In the genomic region with DNA sequence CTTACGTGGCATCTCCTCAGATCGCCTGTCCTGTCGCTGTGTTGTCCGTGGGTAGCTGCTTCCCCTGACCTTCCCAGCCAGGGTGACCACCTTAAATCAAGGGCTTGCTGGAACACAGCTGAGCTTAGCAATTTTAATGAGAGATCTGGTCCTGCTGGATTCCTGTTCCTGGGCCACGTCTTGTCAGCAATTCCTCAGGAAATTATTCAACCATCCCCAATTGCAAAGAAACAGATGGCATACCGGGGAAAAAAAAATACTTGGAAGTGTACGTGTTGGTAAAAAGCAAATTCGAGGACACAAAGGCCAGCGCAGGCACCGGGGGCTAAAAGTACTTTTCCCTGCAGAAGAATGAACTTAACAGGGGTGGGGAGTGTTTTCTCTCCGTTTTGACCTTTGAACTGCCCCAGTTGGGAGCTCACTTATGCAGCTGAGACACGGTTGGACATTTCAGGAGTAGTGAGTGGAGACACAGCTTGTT, we compare ENCODE assay signal across 9 mouse cellular contexts.
A peak's percentile ranks its signal among the peaks of the same experiment; 100 is the strongest.
DNase-seq lines count a peak whose midpoint lies in the region; ATAC-seq and TF ChIP-seq lines count a peak whose summit lies in the region.
"Had no signal": no experiment of that assay in that cellular context is flagged by ENCODE, and none has a peak within 500 bp of the region (broad histone marks: within the 10 kb centered on the region; RNA-seq: fewer than 3 reads in every experiment).

No protein-coding gene starts in this region.

- no peak overlapping the region for H3K9ac ChIP-seq in embryonic facial prominence, embryonic 12.5 days
- no peak overlapping the region for H3K9ac ChIP-seq in neural tube, embryonic 12.5 days

- 12% methylated on average over 12 of the region's 12 CpGs for WGBS in embryonic facial prominence, embryonic 12.5 days
- WGBS in kidney, adult 2 months: 25% methylated on average over 12 of the region's 12 CpGs
- 25% methylated on average over 12 of the region's 12 CpGs for WGBS in neural tube, embryonic 12.5 days

- H3K4me2 ChIP-seq in embryonic facial prominence, embryonic 12.5 days (replicated peaks): 0 out of 2 replicates have a peak overlapping the region, but pooled peaks have one; percentile 18
- peak overlapping the region; percentile 7; the same call in 1 of the 2 replicates for H3K4me2 ChIP-seq in neural tube, embryonic 12.5 days (replicated peaks)

- H3K9me3 ChIP-seq in embryonic facial prominence, embryonic 12.5 days: no peaks in the 10 kb centered on the region
- H3K9me3 ChIP-seq in neural tube, embryonic 12.5 days: no peaks in the 10 kb centered on the region

- DNase-seq in layer of hippocampus, adult 9-11 months: peak; percentile 5
- no peak for DNase-seq in layer of hippocampus, postnatal 10 days (ENCODE audit: low spot score in 2 of 2)
- DNase-seq in kidney, adult 2 months: peak; percentile 74
- no peak for DNase-seq in B cell, adult 2 months
- no peak for DNase-seq in heart, adult 8-10 months (ENCODE audit: low spot score)
- no peak for DNase-seq in MN1 (ENCODE audit: low spot score)

- H3K4me3 ChIP-seq in embryonic facial prominence, embryonic 12.5 days: no peak overlapping the region
- H3K4me3 ChIP-seq in kidney, adult 2 months (ENCODE audit: insufficient read depth, low read depth, low read length): no peak overlapping the region
- no peak overlapping the region for H3K4me3 ChIP-seq in neural tube, embryonic 12.5 days

- peaks cover 28% of the 10 kb centered on the region for H3K4me1 ChIP-seq in embryonic facial prominence, embryonic 12.5 days
- H3K4me1 ChIP-seq in kidney, adult 2 months (ENCODE audit: control insufficient read depth, insufficient read depth, low read length): no peaks in the 10 kb centered on the region; the same call in 1 of the 2 replicates
- peaks cover 19% of the 10 kb centered on the region; the same call in 1 of the 2 replicates for H3K4me1 ChIP-seq in neural tube, embryonic 12.5 days

- H3K27me3 ChIP-seq in embryonic facial prominence, embryonic 12.5 days: no peaks in the 10 kb centered on the region
- H3K27me3 ChIP-seq in kidney, adult 2 months (replicated peaks; ENCODE audit: control insufficient read depth, insufficient read depth, low read length): no peaks in the 10 kb centered on the region
- H3K27me3 ChIP-seq in neural tube, embryonic 12.5 days (replicated peaks): 0 out of 2 replicates have a peak, but pooled peaks cover 4% of the 10 kb centered on the region

- no peaks in the 10 kb centered on the region for H3K36me3 ChIP-seq in embryonic facial prominence, embryonic 12.5 days
- H3K36me3 ChIP-seq in kidney, adult 2 months (ENCODE audit: control insufficient read depth, insufficient read depth, low read length): no peaks in the 10 kb centered on the region
- H3K36me3 ChIP-seq in neural tube, embryonic 12.5 days: no peaks in the 10 kb centered on the region

- peak overlapping the region; percentile 73 for H3K27ac ChIP-seq in embryonic facial prominence, embryonic 12.5 days
- peak overlapping the region; percentile 36; the same call in 1 of the 2 replicates for H3K27ac ChIP-seq in kidney, adult 2 months (ENCODE audit: insufficient read depth, low read depth, low read length)
- H3K27ac ChIP-seq in neural tube, embryonic 12.5 days: no peak overlapping the region

- TF ChIP-seq POLR2A in kidney, adult 2 months (IDR thresholded peaks at IDR 0.05; ENCODE audit: low read depth, low read length): no peak

- ATAC-seq in embryonic facial prominence, embryonic 12.5 days (ENCODE audit: insufficient number of reproducible peaks, insufficient read depth, low FRiP score, low TSS enrichment): no peak
- ATAC-seq in neural tube, embryonic 12.5 days (ENCODE audit: low FRiP score, low read depth): no peak
- ATAC-seq: inflammation-experienced regulatory T-cells, adult 6 months had no signal

- no peak for TF ChIP-seq CTCF in kidney, adult 2 months (conservative IDR thresholded peaks at IDR 0.05; ENCODE audit: insufficient read depth, insufficient read length, low read depth, low read length)

Comparison
In these comparisons a context has a peak if more than half of its experiments do, and no peak if none do; other contexts are left out.
1. DNase-seq: peak in layer of hippocampus, adult 9-11 months (single experiment) and kidney, adult 2 months (single experiment); none in layer of hippocampus, postnatal 10 days (0 of 2), B cell, adult 2 months (0 of 2), heart, adult 8-10 months (single experiment) and MN1 (single experiment).